Mouse (Mus musculus): ENCODE measurements around the gene Acot4.

DNA sequence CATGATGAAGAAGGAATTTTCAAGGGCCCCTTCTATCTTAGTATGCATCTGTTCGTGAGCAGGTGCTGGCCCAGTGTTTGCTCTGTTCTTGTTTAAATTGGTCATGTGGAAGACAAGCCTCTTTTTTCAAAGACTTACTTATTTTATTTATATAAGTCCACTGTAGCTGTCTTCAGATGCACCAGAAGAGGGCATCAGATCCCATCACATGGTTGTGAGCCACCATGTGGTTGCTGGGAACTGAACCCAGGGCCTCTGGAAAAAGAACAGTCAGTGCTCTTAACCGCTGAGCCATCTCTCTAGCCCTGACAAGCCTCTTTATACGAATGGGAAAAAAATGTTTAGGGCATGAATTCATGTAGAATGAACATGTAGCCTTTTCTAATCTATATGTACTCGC is 48.8 kb upstream of the Acot4 start:
- TF ChIP-seq CTCF (IDR thresholded peaks at IDR 0.05; ENCODE audit: borderline replicate concordance, insufficient read depth, low read length) (no peak), POLR2A (IDR thresholded peaks at IDR 0.05; ENCODE audit: low read depth, low read length) (no peak)

Data from embryonic fibroblast, embryonic 13.5 days (primary cell).